Mouse (Mus musculus) right cerebral cortex, adult 2 months (tissue): ENCODE data around the gene Leng1.

Experiments used
- DNase-seq, 2 experiments: peaks; one replicate each; pipeline ENCODE4 v3.0.0; 2021 to 2022; ENCODE audit warnings: low spot score in 2 of 2

Leng1 gene

GRCm38 (mm10) chr7:3630478-3630815 lies 35.2 kb downstream of the Leng1 start:
- DNase-seq: no peak

- DNase-seq: peak; percentile 95 to 96
These were observed 35.8 kb downstream of the Leng1 start, which contains the start of the genes Tfpt and Prpf31 for GRCm38 (mm10) chr7:3629543-3630477. Tfpt (minus strand) TSS chr7:3629929. Prpf31 (plus strand) TSS chr7:3629985.

GRCm38 (mm10) chr7:3629030-3629429 lies 36.6 kb downstream of the Leng1 start:
- DNase-seq: no peak

- peak; percentile 87 to 88 for DNase-seq
These were observed 48.2 kb downstream of the Leng1 start, which contains the start of gene Ndufa3 for GRCm38 (mm10) chr7:3617242-3617995. Ndufa3 (plus strand) TSS chr7:3617373.

- peak; percentile 57 to 65 for DNase-seq
These were observed 49.0 kb downstream of the Leng1 start for GRCm38 (mm10) chr7:3616389-3617241.

- no peak for DNase-seq
These were observed 49.6 kb downstream of the Leng1 start, which contains the start of gene Oscar for GRCm38 (mm10) chr7:3616057-3616388. Oscar (minus strand) TSS chr7:3616157.

GRCm38 (mm10) chr7:3614021-3614420 lies 51.6 kb downstream of the Leng1 start:
- no peak for DNase-seq

GRCm38 (mm10) chr7:3611006-3611405 lies 54.6 kb downstream of the Leng1 start:
- no peak for DNase-seq

GRCm38 (mm10) chr7:3610437-3610836 lies 55.2 kb downstream of the Leng1 start:
- no peak for DNase-seq
